Mouse (Mus musculus) G1E (cell line): ENCODE measurements around the gene 1700029I15Rik.

Experiments
- CTCF ChIP-seq: IDR thresholded peaks from 2 replicates; pipeline ENCODE4 v1.5.1; 2012; ENCODE audit warnings: low read depth, low read length, inconsistent platforms, mixed read lengths
- GATA1 ChIP-seq: IDR thresholded peaks from 2 replicates; pipeline ENCODE4 v1.6.1; 2012; ENCODE audit warnings: borderline replicate concordance, low read length, inconsistent platforms, mixed read lengths

DNA sequence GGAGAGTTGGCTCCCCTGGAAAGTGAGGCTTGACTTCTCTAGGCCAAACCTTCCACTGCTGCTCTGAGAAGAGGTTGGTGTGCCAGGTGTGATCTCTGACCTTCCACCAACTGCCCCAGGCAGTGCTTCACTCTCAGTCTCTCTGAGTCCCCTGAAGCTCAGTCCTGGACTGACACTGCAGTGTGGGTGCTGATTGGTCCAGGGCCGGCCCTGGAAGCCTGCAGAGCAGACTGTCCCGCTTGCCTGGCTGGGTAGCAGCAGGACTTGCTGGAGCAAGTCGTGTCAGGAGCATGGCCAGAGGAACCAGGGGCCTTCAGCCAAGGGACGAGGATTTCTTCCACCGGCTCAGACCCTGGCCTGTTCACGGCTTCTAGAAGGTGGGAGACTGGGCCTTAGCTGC, 22.4 kb downstream of the 1700029I15Rik start:
- TF ChIP-seq CTCF: no peak
- no peak for TF ChIP-seq GATA1
